Mouse (Mus musculus): ENCODE results near the gene Iqschfp. TPM values are rescaled to one million over a fixed set of nuclear protein-coding genes. Genes with fewer than 3 reads are reported as not detected.

Iqschfp gene
- polyA plus RNA-seq, 1 experiment from 2014 or later: 9.6 TPM

DNA sequence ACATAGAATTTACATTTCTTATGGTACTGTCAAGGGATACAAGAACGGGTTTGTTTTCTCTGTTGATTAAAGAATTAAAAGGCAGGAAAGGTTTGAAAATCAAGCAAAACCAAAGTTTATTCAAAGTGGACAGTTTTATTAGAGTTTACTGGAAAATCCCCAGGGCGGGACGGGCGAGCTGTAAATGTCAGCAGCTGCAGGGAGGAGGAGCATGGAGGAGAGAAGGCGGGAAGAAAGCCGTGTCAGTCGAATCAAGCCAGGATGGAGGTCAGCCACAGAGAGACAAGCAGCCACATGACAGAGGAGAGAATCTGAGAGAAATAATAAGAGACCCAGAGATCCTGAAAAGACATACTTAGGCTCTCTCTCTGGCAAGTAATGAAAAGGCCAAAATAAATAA, 487.2 kb downstream of the Iqschfp start:
- ATAC-seq: no peak
- no peak overlapping the region for H3K4me3 ChIP-seq (replicated peaks)

GRCm38 (mm10) chr3:68383672-68384071, 491.6 kb downstream of the Iqschfp start:
- ATAC-seq: 0 out of 2 replicates have a peak, but pooled peaks have one; percentile 58
- Histone ChIP-seq H3K4me1 (replicated peaks) (peaks cover 16% of the 10 kb centered on the region), H3K4me3 (replicated peaks) (no peak overlapping the region), H3K9me3 (no peaks in the 10 kb centered on the region), H3K27me3 (no peaks in the 10 kb centered on the region), H3K36me3 (no peaks in the 10 kb centered on the region), H3K9ac (replicated peaks) (no peak overlapping the region), H3K27ac (no peak overlapping the region), H3K4me2 (replicated peaks) (no peak overlapping the region)

More for the DNA sequence above, 487.2 kb downstream of the Iqschfp start:
- H3K4me2 ChIP-seq (replicated peaks): no peak overlapping the region
- H3K9me3 ChIP-seq: no peaks in the 10 kb centered on the region
- no peaks in the 10 kb centered on the region for H3K36me3 ChIP-seq
- peaks cover 18% of the 10 kb centered on the region for H3K4me1 ChIP-seq (replicated peaks)
- no peak overlapping the region for H3K9ac ChIP-seq (replicated peaks)
- H3K27me3 ChIP-seq: no peaks in the 10 kb centered on the region
- 51% methylated on average over 7 of the region's 7 CpGs for WGBS
- H3K27ac ChIP-seq: no peak overlapping the region

DNA sequence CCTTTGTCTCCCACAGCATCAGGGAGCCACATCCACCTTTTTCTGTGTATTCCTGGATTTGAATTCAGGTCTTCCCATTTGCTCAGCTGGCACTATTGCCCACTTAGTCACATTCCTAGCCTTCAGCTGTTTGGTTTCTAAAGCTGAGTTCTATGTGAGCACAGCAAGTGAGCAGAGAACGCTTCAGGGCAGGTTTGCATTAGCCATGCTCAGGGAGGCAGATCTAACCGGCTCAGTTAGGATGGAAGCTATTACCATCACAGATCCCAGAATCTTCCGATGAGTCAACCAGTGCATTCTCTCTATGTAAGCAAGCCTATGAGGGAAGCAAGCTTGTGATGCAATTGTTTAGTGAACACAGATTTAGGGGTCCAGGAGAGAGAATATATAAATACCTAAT, 493.5 kb downstream of the Iqschfp start:
- Histone ChIP-seq H3K27ac (no peak overlapping the region), H3K9ac (replicated peaks) (no peak overlapping the region), H3K4me1 (replicated peaks) (peaks cover 16% of the 10 kb centered on the region), H3K4me2 (replicated peaks) (no peak overlapping the region), H3K4me3 (replicated peaks) (no peak overlapping the region), H3K9me3 (no peaks in the 10 kb centered on the region), H3K36me3 (no peaks in the 10 kb centered on the region), H3K27me3 (no peaks in the 10 kb centered on the region)
- ATAC-seq: no peak
- 82% methylated on average over 3 of the region's 3 CpGs for WGBS

DNA sequence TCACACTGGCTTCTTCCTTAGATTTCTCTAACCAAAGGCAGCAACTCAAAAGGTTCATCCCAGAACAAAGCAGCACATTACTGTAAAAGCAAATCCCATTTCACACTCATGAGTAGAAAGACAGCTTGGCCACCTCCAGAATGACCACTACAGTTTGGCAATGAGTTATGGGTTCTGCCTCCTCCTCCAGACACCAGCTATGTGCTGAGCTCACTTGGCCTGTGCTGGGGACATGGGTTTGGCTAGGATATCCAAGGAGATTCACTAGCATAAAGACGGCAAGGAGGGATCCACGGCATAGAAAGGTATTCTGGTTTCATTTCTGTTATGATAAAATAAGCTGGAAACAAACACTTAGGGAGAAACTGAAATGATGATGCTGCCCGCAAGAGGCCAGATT, 496.0 kb downstream of the Iqschfp start:
- Histone ChIP-seq H3K9me3 (no peaks in the 10 kb centered on the region), H3K9ac (replicated peaks) (no peak overlapping the region), H3K36me3 (no peaks in the 10 kb centered on the region), H3K4me3 (replicated peaks) (no peak overlapping the region), H3K27me3 (no peaks in the 10 kb centered on the region), H3K27ac (no peak overlapping the region), H3K4me2 (replicated peaks) (no peak overlapping the region), H3K4me1 (replicated peaks) (peaks cover 13% of the 10 kb centered on the region)
- no peak for ATAC-seq
- 96% methylated on average over 3 of the region's 3 CpGs for WGBS

- no peak for ATAC-seq
- no peak overlapping the region for H3K4me2 ChIP-seq (replicated peaks)
- no peaks in the 10 kb centered on the region for H3K27me3 ChIP-seq
- no peaks in the 10 kb centered on the region for H3K9me3 ChIP-seq
- H3K9ac ChIP-seq (replicated peaks): no peak overlapping the region
- H3K4me3 ChIP-seq (replicated peaks): no peak overlapping the region
- H3K27ac ChIP-seq: no peak overlapping the region
- no peaks in the 10 kb centered on the region for H3K36me3 ChIP-seq
- no peaks in the 10 kb centered on the region for H3K4me1 ChIP-seq (replicated peaks)
- 76% methylated on average over 2 of the region's 2 CpGs for whole genome bisulfite sequencing
Measured at GRCm38 (mm10) chr3:68393578-68393977, 501.5 kb downstream of the Iqschfp start.

- H3K4me2 ChIP-seq (replicated peaks): no peak overlapping the region
- peaks cover 7% of the 10 kb centered on the region for H3K4me1 ChIP-seq (replicated peaks)
- H3K4me3 ChIP-seq (replicated peaks): no peak overlapping the region
- H3K9ac ChIP-seq (replicated peaks): no peak overlapping the region
- no peak for ATAC-seq
- no peaks in the 10 kb centered on the region for H3K27me3 ChIP-seq
- no peak overlapping the region for H3K27ac ChIP-seq
- WGBS: 76% methylated on average over 3 of the region's 3 CpGs
- no peaks in the 10 kb centered on the region for H3K36me3 ChIP-seq
- H3K9me3 ChIP-seq: no peaks in the 10 kb centered on the region
Measured at GRCm38 (mm10) chr3:68398691-68399090, 506.7 kb downstream of the Iqschfp start.

GRCm38 (mm10) chr3:68400121-68400520, 508.1 kb downstream of the Iqschfp start:
- Histone ChIP-seq H3K4me3 (replicated peaks) (no peak overlapping the region), H3K9me3 (no peaks in the 10 kb centered on the region), H3K36me3 (no peaks in the 10 kb centered on the region), H3K9ac (replicated peaks) (no peak overlapping the region), H3K4me1 (replicated peaks) (peaks cover 15% of the 10 kb centered on the region), H3K27me3 (no peaks in the 10 kb centered on the region), H3K4me2 (replicated peaks) (no peak overlapping the region), H3K27ac (no peak overlapping the region)
- no peak for ATAC-seq
- 54% methylated on average over 7 of the region's 7 CpGs for WGBS

DNA sequence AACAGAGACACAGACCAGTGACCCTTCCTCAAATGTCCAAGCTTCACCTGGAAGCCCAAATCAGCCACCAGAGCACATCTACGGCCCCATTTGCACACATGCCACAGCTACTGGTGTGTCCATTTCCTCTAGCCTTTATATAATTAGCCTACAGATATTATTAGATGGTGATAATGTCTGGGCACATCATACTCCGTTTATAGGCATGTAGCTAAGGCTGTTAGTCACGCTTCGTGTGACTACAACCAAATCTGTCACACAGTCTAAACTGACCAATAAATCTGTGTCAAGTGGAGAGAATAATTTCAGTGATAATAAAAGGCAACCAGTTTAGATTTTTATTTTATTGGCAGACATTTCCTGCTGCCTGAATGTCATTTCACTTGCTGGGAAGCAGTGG, 511.3 kb downstream of the Iqschfp start:
- Histone ChIP-seq H3K36me3 (no peaks in the 10 kb centered on the region), H3K9me3 (no peaks in the 10 kb centered on the region), H3K9ac (replicated peaks) (no peak overlapping the region), H3K27ac (peak overlapping the region; percentile 58; the same call in 1 of the 2 replicates), H3K27me3 (no peaks in the 10 kb centered on the region), H3K4me2 (replicated peaks) (no peak overlapping the region), H3K4me1 (replicated peaks) (peaks cover 33% of the 10 kb centered on the region), H3K4me3 (replicated peaks) (no peak overlapping the region)
- ATAC-seq: no peak
- WGBS: 69% methylated on average over 4 of the region's 4 CpGs

GRCm38 (mm10) chr3:68403783-68404217, 511.8 kb downstream of the Iqschfp start:
- WGBS: 78% methylated on average over 2 of the region's 2 CpGs
- peak overlapping the region; percentile 58 for H3K27ac ChIP-seq
- H3K4me1 ChIP-seq (replicated peaks): peaks cover 33% of the 10 kb centered on the region
- H3K27me3 ChIP-seq: no peaks in the 10 kb centered on the region
- H3K9me3 ChIP-seq: no peaks in the 10 kb centered on the region
- no peaks in the 10 kb centered on the region for H3K36me3 ChIP-seq
- H3K9ac ChIP-seq (replicated peaks): no peak overlapping the region
- ATAC-seq: peak; percentile 53
- H3K4me3 ChIP-seq (replicated peaks): no peak overlapping the region
- no peak overlapping the region for H3K4me2 ChIP-seq (replicated peaks)

- ATAC-seq: no peak
- H3K27ac ChIP-seq: peak overlapping the region; percentile 74
- 45% methylated on average over 5 of the region's 5 CpGs for whole genome bisulfite sequencing
Measured at GRCm38 (mm10) chr3:68405724-68406123, 513.7 kb downstream of the Iqschfp start.

DNA sequence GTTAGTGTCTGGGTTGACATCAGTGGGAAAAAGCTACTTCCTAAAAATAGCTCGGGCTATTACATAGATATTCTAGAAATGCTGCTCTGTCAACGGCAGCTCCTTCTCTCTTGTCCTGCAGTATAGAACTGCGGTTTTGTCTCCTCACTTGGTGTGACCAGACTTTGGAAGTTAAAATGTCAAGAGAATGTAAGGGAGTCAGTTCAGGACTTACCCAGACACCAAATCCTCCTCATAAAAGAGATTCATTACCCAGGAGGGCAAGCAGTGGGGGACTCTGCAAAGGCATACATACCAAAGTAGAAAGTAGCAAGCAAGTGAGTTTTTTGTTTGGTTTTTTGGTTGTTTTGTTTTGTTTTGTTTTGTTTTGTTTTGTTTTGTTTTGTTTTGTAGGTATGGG, 520.2 kb downstream of the Iqschfp start:
- Histone ChIP-seq H3K27ac (no peak overlapping the region), H3K4me3 (replicated peaks) (no peak overlapping the region), H3K36me3 (no peaks in the 10 kb centered on the region), H3K9ac (replicated peaks) (no peak overlapping the region), H3K9me3 (no peaks in the 10 kb centered on the region), H3K4me2 (replicated peaks) (no peak overlapping the region), H3K27me3 (no peaks in the 10 kb centered on the region), H3K4me1 (replicated peaks) (peaks cover 3% of the 10 kb centered on the region; the same call in 1 of the 2 replicates)
- WGBS: 89% methylated on average over 3 of the region's 3 CpGs
- no peak for ATAC-seq

More at GRCm38 (mm10) chr3:68405724-68406123, 513.7 kb downstream of the Iqschfp start:
- no peaks in the 10 kb centered on the region for H3K9me3 ChIP-seq
- H3K9ac ChIP-seq (replicated peaks): no peak overlapping the region
- no peaks in the 10 kb centered on the region for H3K27me3 ChIP-seq
- H3K4me1 ChIP-seq (replicated peaks): peaks cover 33% of the 10 kb centered on the region
- H3K36me3 ChIP-seq: no peaks in the 10 kb centered on the region
- H3K4me2 ChIP-seq (replicated peaks): no peak overlapping the region
- no peak overlapping the region for H3K4me3 ChIP-seq (replicated peaks)

- Histone ChIP-seq H3K27me3 (no peaks in the 10 kb centered on the region), H3K9me3 (no peaks in the 10 kb centered on the region), H3K4me3 (replicated peaks) (no peak overlapping the region), H3K27ac (no peak overlapping the region), H3K9ac (replicated peaks) (no peak overlapping the region), H3K4me2 (replicated peaks) (no peak overlapping the region), H3K36me3 (no peaks in the 10 kb centered on the region), H3K4me1 (replicated peaks) (no peaks in the 10 kb centered on the region)
- WGBS: 86% methylated on average over 4 of the region's 4 CpGs
- ATAC-seq: no peak
Measured at GRCm38 (mm10) chr3:68419792-68420191, 527.8 kb downstream of the Iqschfp start.

DNA sequence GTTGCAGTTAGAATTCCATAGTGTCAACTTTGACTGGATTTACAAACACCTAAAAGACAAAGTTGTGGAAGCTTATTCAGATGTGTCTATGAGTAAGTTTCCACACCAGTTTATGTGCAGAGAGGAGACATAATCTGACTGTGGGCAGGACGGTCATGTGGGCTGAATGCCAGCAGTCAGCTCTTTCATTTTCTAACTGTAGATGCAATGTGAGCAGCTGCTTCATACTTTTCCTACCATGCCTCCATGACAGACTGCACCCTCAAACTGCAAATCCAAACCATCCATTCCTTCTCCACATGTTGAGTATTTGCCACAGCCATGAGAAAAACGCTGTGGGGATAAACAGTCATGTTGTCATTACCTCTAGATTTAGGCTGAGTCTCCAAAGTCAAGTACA, 528.9 kb downstream of the Iqschfp start:
- Histone ChIP-seq H3K9me3 (no peaks in the 10 kb centered on the region), H3K27me3 (no peaks in the 10 kb centered on the region), H3K4me3 (replicated peaks) (no peak overlapping the region), H3K9ac (replicated peaks) (no peak overlapping the region), H3K4me2 (replicated peaks) (no peak overlapping the region), H3K27ac (no peak overlapping the region), H3K4me1 (replicated peaks) (no peaks in the 10 kb centered on the region), H3K36me3 (no peaks in the 10 kb centered on the region)
- WGBS: 86% methylated on average over 2 of the region's 2 CpGs
- no peak for ATAC-seq
